Mouse (Mus musculus): ENCODE data around the gene Lap3.

- no peak for TF ChIP-seq POLR2A (IDR thresholded peaks at IDR 0.05; ENCODE audit: borderline replicate concordance, control insufficient read depth, low read depth, low read length)
- no peak for TF ChIP-seq CTCF (IDR thresholded peaks at IDR 0.05; ENCODE audit: control insufficient read depth, insufficient read depth, low read length)
Measured at GRCm38 (mm10) chr5:45473521-45473920, 19.7 kb upstream of the Lap3 start.

Data from bone marrow, adult 2 months (tissue).